In genomic region chr6:21215491-21216191, GRCm38 (mm10) we compare ENCODE assay signal across 9 mouse cellular contexts. TPM values are rescaled to one million over a fixed set of nuclear protein-coding genes. Genes with fewer than 3 reads are reported as not detected.
A peak's percentile ranks its signal among the peaks of the same experiment; 100 is the strongest.
DNase-seq lines count a peak whose midpoint lies in the region; ATAC-seq lines count a peak whose summit lies in the region.
"Had no signal": no experiment of that assay in that cellular context is flagged by ENCODE, and none has a peak within 500 bp of the region (broad histone marks: within the 10 kb centered on the region; RNA-seq: fewer than 3 reads in every experiment).

Gene Kcnd2 (plus strand): TSS chr6:21215503.

- peak within 1 kb of the TSS; percentile 97 for H3K4me2 ChIP-seq in embryonic facial prominence, embryonic 12.5 days (replicated peaks)
- peak within 1 kb of the TSS; percentile 66 for H3K4me2 ChIP-seq in liver, embryonic 12.5 days

- 0 out of 2 replicates have a peak, but pooled peaks have one; percentile 35 for ATAC-seq in embryonic facial prominence, embryonic 12.5 days (ENCODE audit: insufficient number of reproducible peaks, insufficient read depth, low FRiP score, low TSS enrichment)
- no peak for ATAC-seq in liver, embryonic 12.5 days

- peak within 1 kb of the TSS; percentile 61 for H3K9ac ChIP-seq in embryonic facial prominence, embryonic 12.5 days
- no peak within 1 kb of the TSS for H3K9ac ChIP-seq in liver, embryonic 12.5 days

- WGBS in embryonic facial prominence, embryonic 12.5 days, result 10% methylated on average over 34 of the region's 34 CpGs
- 11% methylated on average over 34 of the region's 34 CpGs for WGBS in hindbrain, embryonic 10.5 days
- WGBS in liver, embryonic 12.5 days (ENCODE audit: insufficient replicate concordance), result 8% methylated on average over 34 of the region's 34 CpGs

- H3K4me1 ChIP-seq in embryonic facial prominence, embryonic 12.5 days, result no peaks in the 10 kb centered on the region
- H3K4me1 ChIP-seq in hindbrain, embryonic 10.5 days (replicated peaks), result peaks cover 3% of the 10 kb centered on the region; the same call in 1 of the 2 replicates
- H3K4me1 ChIP-seq in liver, embryonic 12.5 days, result 0 out of 2 replicates have a peak, but pooled peaks cover 4% of the 10 kb centered on the region

- H3K36me3 ChIP-seq in embryonic facial prominence, embryonic 12.5 days, result no peaks in the 10 kb centered on the region
- no peaks in the 10 kb centered on the region for H3K36me3 ChIP-seq in hindbrain, embryonic 10.5 days
- H3K36me3 ChIP-seq in liver, embryonic 12.5 days, result no peaks in the 10 kb centered on the region

- peaks cover 24% of the 10 kb centered on the region for H3K27me3 ChIP-seq in embryonic facial prominence, embryonic 12.5 days
- H3K27me3 ChIP-seq in hindbrain, embryonic 10.5 days (ENCODE audit: insufficient read depth, poor library complexity, severe bottlenecking), result peaks cover 22% of the 10 kb centered on the region
- peaks cover 37% of the 10 kb centered on the region for H3K27me3 ChIP-seq in liver, embryonic 12.5 days (replicated peaks)

- H3K4me3 ChIP-seq in embryonic facial prominence, embryonic 12.5 days, result peak within 1 kb of the TSS; percentile 62
- H3K4me3 ChIP-seq in hindbrain, embryonic 10.5 days, result peak within 1 kb of the TSS; percentile 80
- H3K4me3 ChIP-seq in liver, embryonic 12.5 days, result peak within 1 kb of the TSS; percentile 51

- no peak within 1 kb of the TSS for H3K27ac ChIP-seq in embryonic facial prominence, embryonic 12.5 days
- H3K27ac ChIP-seq in hindbrain, embryonic 10.5 days, result peak within 1 kb of the TSS; percentile 83
- H3K27ac ChIP-seq in liver, embryonic 12.5 days, result no peak within 1 kb of the TSS

- H3K9me3 ChIP-seq in embryonic facial prominence, embryonic 12.5 days, result no peaks in the 10 kb centered on the region
- H3K9me3 ChIP-seq in hindbrain, embryonic 10.5 days, result no peaks in the 10 kb centered on the region
- H3K9me3 ChIP-seq in liver, embryonic 12.5 days (replicated peaks), result no peaks in the 10 kb centered on the region

- DNase-seq in left cerebral cortex, adult 18-20 months (ENCODE audit: low spot score in 2 of 2), result no peak
- DNase-seq in left cerebral cortex, adult 9 months (ENCODE audit: low spot score in 2 of 2), result no peak
- DNase-seq in hindbrain, embryonic 10.5 days (ENCODE audit: low spot score), result peak; percentile 57
- DNase-seq in spleen, adult 18-20 months, result no peak
- no peak for DNase-seq in frontal cortex, postnatal 14 days (ENCODE audit: low spot score in 2 of 2)
- DNase-seq in c-Kit-positive CD71-positive TER-119-positive erythroid progenitor cells, embryonic 14.5 days (ENCODE audit: low spot score), result no peak

RNA-seq across cellular contexts. Expression of gene Kcnd2, which starts in this region (rescaled TPM):
- total RNA-seq in left cerebral cortex, adult 18-20 months (2021), result 10 to 100 TPM; 71.9 to 73.4 TPM
- 1.1 and 1.3 TPM in 2 replicates for polyA plus RNA-seq in embryonic facial prominence, embryonic 12.5 days (2016; fragmentation: Nextera tagmentation; extraction: Ambion mirVana)
- 0.16 and 0.84 TPM in 2 replicates for polyA plus RNA-seq in hindbrain, embryonic 10.5 days (2016; fragmentation: Nextera tagmentation; extraction: Ambion mirVana)
- polyA plus RNA-seq in liver, embryonic 12.5 days (2016; fragmentation: Nextera tagmentation; extraction: Ambion mirVana), result 0.02 and 0.07 TPM in 2 replicates
- polyA plus RNA-seq: liver, adult 2 months had no signal

Comparison
In these comparisons a context has a peak if more than half of its experiments do, and no peak if none do; other contexts are left out.
1. Peak in DNase-seq, H3K4me3 ChIP-seq and H3K27ac ChIP-seq in hindbrain, embryonic 10.5 days; RNA of the gene not detected or under 1 TPM.